Mouse (Mus musculus): ENCODE results near the gene Mdga1. TPM values are rescaled to one million over a fixed set of nuclear protein-coding genes. Genes with fewer than 3 reads are reported as not detected.

Mdga1 gene
- total RNA-seq (2014; fragmentation: Nextera tagmentation) (not detected in 2 replicates), total RNA-seq (2017) (0.05 and 0.23 TPM in 2 replicates), polyA plus RNA-seq (2012) (0.05 and 0.23 TPM in 2 replicates)

DNA sequence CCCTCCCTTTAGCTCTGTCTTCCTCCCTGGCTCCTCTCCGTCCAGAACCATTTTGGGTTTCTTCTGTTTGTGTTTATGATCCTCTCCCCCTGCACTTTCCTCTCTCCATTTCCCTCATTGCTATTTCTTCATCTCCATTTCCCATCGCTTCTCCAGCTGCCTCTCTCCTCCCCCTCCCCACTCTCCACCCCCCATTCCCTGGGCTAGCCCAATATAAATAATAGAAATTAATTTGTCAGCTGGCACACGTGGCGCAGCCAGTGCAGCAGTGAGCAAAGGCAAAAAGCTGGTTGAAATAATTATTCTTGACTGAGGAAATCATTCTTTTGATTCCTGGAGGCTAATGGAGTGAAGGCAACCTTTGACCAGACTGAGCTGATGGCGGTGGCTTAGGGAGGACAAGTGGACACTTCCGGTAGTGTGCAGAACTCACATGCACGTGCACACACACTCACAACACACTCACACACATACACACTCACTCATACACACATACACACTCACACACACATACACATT, at the start of gene Mdga1:
Mdga1 (minus strand) TSS at position 51 of the 519 bp plus-strand sequence.
- peaks cover 73% of the 10 kb centered on the region for H3K27me3 ChIP-seq (ENCODE audit: insufficient read depth, low read length)
- ATAC-seq (ENCODE audit: extremely low read depth, insufficient number of reproducible peaks, low FRiP score, poor library complexity, severe bottlenecking): no peak

DNA sequence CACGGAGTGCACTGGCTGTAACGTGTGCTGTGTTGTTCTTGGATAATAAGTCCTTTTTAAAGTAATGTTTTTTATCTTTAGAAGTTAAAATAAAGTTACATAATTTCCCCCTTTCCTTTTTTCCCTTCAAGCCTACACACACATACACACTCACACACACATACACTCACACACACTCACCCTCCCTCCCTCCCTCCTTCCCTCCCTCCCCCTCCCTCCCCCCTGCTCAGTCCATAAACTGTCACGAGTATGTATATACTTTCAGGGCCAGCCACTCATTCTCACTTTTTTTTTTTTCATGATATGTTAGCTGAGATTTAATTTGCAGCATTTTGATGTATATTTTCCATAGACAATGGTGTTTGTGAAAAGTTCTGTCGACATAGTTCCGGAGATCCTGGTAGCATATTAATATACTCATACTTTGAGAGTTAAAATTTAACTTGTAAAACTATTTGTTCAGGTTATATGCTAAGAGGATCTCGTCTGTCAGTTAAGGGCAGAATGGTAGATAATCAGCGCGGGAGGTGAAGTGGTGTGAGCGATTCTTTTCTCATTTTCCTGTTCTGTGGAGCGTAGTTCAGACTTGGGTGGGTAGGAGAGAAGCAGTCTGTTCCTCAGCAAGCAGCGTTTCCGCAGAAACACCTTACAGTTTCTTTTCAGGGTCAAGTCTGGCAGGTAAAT, 49.2 kb upstream of the Mdga1 start:
- no peaks in the 10 kb centered on the region for H3K27me3 ChIP-seq (ENCODE audit: insufficient read depth, low read length)
- no peaks in the 10 kb centered on the region for H3K9me3 ChIP-seq (replicated peaks)
- DNase-seq (ENCODE audit: low spot score) (no peak), ATAC-seq (ENCODE audit: extremely low read depth, insufficient number of reproducible peaks, low FRiP score, poor library complexity, severe bottlenecking) (no peak)
- H3K36me3 ChIP-seq (replicated peaks): peaks cover 39% of the 10 kb centered on the region
- no peak for TF ChIP-seq CTCF (IDR thresholded peaks at IDR 0.05; ENCODE audit: low read depth, low read length)
- no peak for TF ChIP-seq GATA2 (IDR thresholded peaks at IDR 0.05; ENCODE audit: borderline replicate concordance, low read depth, low read length)
- no peak for TF ChIP-seq GATA1 (IDR thresholded peaks at IDR 0.05; ENCODE audit: borderline replicate concordance, low read length)
- TF ChIP-seq TAL1 (conservative IDR thresholded peaks at IDR 0.05; ENCODE audit: low read depth, low read length): no peak
- no peak for TF ChIP-seq POLR2AphosphoS5 (IDR thresholded peaks at IDR 0.05; ENCODE audit: insufficient replicate concordance, low read depth, low read length)
- no peak overlapping the region for H3K4me3 ChIP-seq (ENCODE audit: low read depth, low read length)
- peaks cover 3% of the 10 kb centered on the region; the same call in 1 of the 2 replicates for H3K4me1 ChIP-seq (ENCODE audit: insufficient read depth, low read depth, low read length)

More for the DNA sequence above, at the start of gene Mdga1:
- Histone ChIP-seq H3K9me3 (replicated peaks) (no peaks in the 10 kb centered on the region), H3K36me3 (replicated peaks) (no peaks in the 10 kb centered on the region), H3K4me3 (ENCODE audit: low read depth, low read length) (no peak within 1 kb of the TSS), H3K4me1 (ENCODE audit: insufficient read depth, low read depth, low read length) (peaks cover 9% of the 10 kb centered on the region; the same call in 1 of the 2 replicates)
- no peak for DNase-seq (ENCODE audit: low spot score)
- no peak for TF ChIP-seq POLR2AphosphoS5 (IDR thresholded peaks at IDR 0.05; ENCODE audit: insufficient replicate concordance, low read depth, low read length)
- no peak for TF ChIP-seq TAL1 (conservative IDR thresholded peaks at IDR 0.05; ENCODE audit: low read depth, low read length)
- no peak for TF ChIP-seq GATA2 (IDR thresholded peaks at IDR 0.05; ENCODE audit: borderline replicate concordance, low read depth, low read length)
- TF ChIP-seq CTCF (IDR thresholded peaks at IDR 0.05; ENCODE audit: low read depth, low read length): no peak
- no peak for TF ChIP-seq GATA1 (IDR thresholded peaks at IDR 0.05; ENCODE audit: borderline replicate concordance, low read length)

DNA sequence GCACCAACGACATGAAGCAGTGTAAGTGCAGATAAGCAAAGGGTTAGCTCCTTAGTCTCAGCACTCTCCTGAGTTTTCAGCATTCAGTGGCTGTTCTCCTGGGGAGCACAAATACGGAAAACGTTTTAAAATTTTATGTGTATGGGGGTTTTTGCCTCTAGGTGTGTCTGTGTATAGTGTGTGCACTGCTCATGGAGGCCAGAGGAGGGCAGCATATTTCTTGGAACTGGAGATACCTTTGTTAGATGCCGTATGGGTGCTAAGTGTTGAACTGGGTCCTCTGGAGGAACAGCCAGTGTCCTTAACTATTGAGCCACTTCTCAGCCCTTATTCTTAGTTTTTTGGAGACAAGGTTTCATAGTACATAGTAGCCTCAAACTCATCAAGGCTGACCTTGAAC, 44.8 kb upstream of the Mdga1 start:
- DNase-seq (ENCODE audit: low spot score): no peak
- H3K36me3 ChIP-seq (replicated peaks): peaks cover 37% of the 10 kb centered on the region
- H3K4me1 ChIP-seq (ENCODE audit: insufficient read depth, low read depth, low read length): peaks cover 11% of the 10 kb centered on the region
- no peak for ATAC-seq (ENCODE audit: extremely low read depth, insufficient number of reproducible peaks, low FRiP score, poor library complexity, severe bottlenecking)
- no peaks in the 10 kb centered on the region for H3K9me3 ChIP-seq (replicated peaks)
- H3K27me3 ChIP-seq (ENCODE audit: insufficient read depth, low read length): no peaks in the 10 kb centered on the region
- H3K4me3 ChIP-seq (ENCODE audit: low read depth, low read length): no peak overlapping the region
- TF ChIP-seq POLR2AphosphoS5 (IDR thresholded peaks at IDR 0.05; ENCODE audit: insufficient replicate concordance, low read depth, low read length) (no peak), GATA2 (IDR thresholded peaks at IDR 0.05; ENCODE audit: borderline replicate concordance, low read depth, low read length) (no peak), GATA1 (IDR thresholded peaks at IDR 0.05; ENCODE audit: borderline replicate concordance, low read length) (no peak), TAL1 (conservative IDR thresholded peaks at IDR 0.05; ENCODE audit: low read depth, low read length) (no peak), CTCF (IDR thresholded peaks at IDR 0.05; ENCODE audit: low read depth, low read length) (no peak)

DNA sequence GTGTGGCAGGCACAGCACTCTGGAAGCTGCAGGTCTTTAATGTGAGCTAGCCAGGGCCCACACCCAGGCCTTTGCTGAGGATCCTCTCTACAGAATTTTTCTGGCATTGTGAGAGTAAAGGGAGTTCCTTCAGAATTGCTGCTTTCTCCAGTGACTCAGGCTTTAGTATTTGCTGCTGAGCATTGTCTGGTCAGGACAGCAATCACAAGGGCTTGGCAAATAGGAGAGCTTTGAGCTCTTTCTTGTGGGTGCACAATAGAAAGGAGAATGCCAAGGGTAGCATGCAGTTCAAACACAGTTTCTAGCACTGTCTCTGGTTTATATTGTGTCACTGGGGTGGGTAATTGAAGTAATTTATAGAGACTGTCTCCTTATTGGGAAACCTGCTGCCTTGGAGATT, 38.5 kb upstream of the Mdga1 start:
- no peak for DNase-seq (ENCODE audit: low spot score)
- peaks cover 40% of the 10 kb centered on the region for H3K4me1 ChIP-seq (ENCODE audit: insufficient read depth, low read depth, low read length)
- no peaks in the 10 kb centered on the region for H3K9me3 ChIP-seq (replicated peaks)
- no peak for TF ChIP-seq POLR2AphosphoS5 (IDR thresholded peaks at IDR 0.05; ENCODE audit: insufficient replicate concordance, low read depth, low read length)
- no peak for TF ChIP-seq GATA2 (IDR thresholded peaks at IDR 0.05; ENCODE audit: borderline replicate concordance, low read depth, low read length)
- no peak for TF ChIP-seq GATA1 (IDR thresholded peaks at IDR 0.05; ENCODE audit: borderline replicate concordance, low read length)
- no peak for TF ChIP-seq CTCF (IDR thresholded peaks at IDR 0.05; ENCODE audit: low read depth, low read length)
- TF ChIP-seq TAL1 (conservative IDR thresholded peaks at IDR 0.05; ENCODE audit: low read depth, low read length): no peak
- no peak overlapping the region for H3K4me3 ChIP-seq (ENCODE audit: low read depth, low read length)
- ATAC-seq (ENCODE audit: extremely low read depth, insufficient number of reproducible peaks, low FRiP score, poor library complexity, severe bottlenecking): no peak
- no peaks in the 10 kb centered on the region for H3K27me3 ChIP-seq (ENCODE audit: insufficient read depth, low read length)
- H3K36me3 ChIP-seq (replicated peaks): peaks cover 29% of the 10 kb centered on the region

DNA sequence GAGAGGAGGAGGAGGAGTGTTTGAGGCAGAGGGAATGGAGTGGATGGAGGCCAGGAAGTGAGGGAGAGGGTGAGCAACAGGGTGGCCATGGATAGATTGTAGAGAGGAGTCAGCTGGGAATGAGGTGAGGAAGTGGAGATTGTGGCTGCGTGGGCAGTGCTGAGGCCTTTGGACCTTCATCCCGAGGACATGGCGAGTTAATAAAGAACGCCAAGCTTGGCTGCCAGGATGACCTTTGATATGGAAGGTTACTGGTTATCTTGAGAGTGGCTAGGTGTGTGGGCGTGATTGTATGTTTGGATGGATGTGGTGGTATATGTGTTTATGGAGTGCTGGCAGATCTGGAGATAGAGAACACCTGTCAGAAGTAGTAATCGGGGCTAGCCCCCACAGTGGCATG, 38.0 kb upstream of the Mdga1 start:
- no peak for DNase-seq (ENCODE audit: low spot score)
- Histone ChIP-seq H3K36me3 (replicated peaks) (peaks cover 29% of the 10 kb centered on the region), H3K9me3 (replicated peaks) (no peaks in the 10 kb centered on the region), H3K4me3 (ENCODE audit: low read depth, low read length) (no peak overlapping the region), H3K27me3 (ENCODE audit: insufficient read depth, low read length) (no peaks in the 10 kb centered on the region), H3K4me1 (ENCODE audit: insufficient read depth, low read depth, low read length) (peaks cover 43% of the 10 kb centered on the region)
- no peak for ATAC-seq (ENCODE audit: extremely low read depth, insufficient number of reproducible peaks, low FRiP score, poor library complexity, severe bottlenecking)
- TF ChIP-seq GATA1 (IDR thresholded peaks at IDR 0.05; ENCODE audit: borderline replicate concordance, low read length) (no peak), POLR2AphosphoS5 (IDR thresholded peaks at IDR 0.05; ENCODE audit: insufficient replicate concordance, low read depth, low read length) (no peak)

DNA sequence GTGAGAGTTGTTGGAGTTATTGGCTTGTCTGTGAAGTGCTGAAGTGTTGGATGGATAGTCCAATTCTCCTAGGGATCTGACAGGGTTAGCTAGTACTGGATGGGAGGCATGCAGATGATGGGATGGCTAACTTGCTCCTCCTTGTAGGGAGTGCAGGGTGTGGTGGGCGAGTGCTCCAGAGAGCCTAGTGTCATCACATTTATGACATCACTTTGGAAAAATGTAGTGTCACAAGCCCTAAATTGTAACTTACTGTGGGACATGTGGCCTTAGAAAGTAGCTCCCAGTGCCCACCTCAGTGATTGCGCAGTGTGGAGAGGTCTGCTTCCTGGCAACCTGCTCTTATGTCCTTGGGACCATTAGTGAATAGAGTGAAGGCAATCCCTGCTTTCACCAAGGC, 37.0 kb upstream of the Mdga1 start:
- ATAC-seq (ENCODE audit: extremely low read depth, insufficient number of reproducible peaks, low FRiP score, poor library complexity, severe bottlenecking) (no peak), DNase-seq (ENCODE audit: low spot score) (no peak)
- no peak for TF ChIP-seq CTCF (IDR thresholded peaks at IDR 0.05; ENCODE audit: low read depth, low read length)
- TF ChIP-seq TAL1 (conservative IDR thresholded peaks at IDR 0.05; ENCODE audit: low read depth, low read length): no peak
- TF ChIP-seq POLR2AphosphoS5 (IDR thresholded peaks at IDR 0.05; ENCODE audit: insufficient replicate concordance, low read depth, low read length): no peak
- TF ChIP-seq GATA2 (IDR thresholded peaks at IDR 0.05; ENCODE audit: borderline replicate concordance, low read depth, low read length): no peak
- TF ChIP-seq GATA1 (IDR thresholded peaks at IDR 0.05; ENCODE audit: borderline replicate concordance, low read length): no peak
- no peaks in the 10 kb centered on the region for H3K27me3 ChIP-seq (ENCODE audit: insufficient read depth, low read length)
- H3K4me3 ChIP-seq (ENCODE audit: low read depth, low read length): no peak overlapping the region
- no peaks in the 10 kb centered on the region for H3K9me3 ChIP-seq (replicated peaks)
- H3K4me1 ChIP-seq (ENCODE audit: insufficient read depth, low read depth, low read length): peaks cover 39% of the 10 kb centered on the region
- H3K36me3 ChIP-seq (replicated peaks): peaks cover 24% of the 10 kb centered on the region
